Mouse (Mus musculus) midbrain, embryonic 12.5 days (tissue): Measurements from ENCODE around the gene Ranbp2. TPM values are rescaled to one million over a fixed set of nuclear protein-coding genes. Genes with fewer than 3 reads are reported as not detected.

Experiments
- ATAC-seq: fragments of 200-750 bp; cut with Nextera tagmentation; 2 replicates; pipeline ENCODE4 v1.8.0; 2017; ENCODE audit warnings: low read depth, moderate TSS enrichment, moderate library complexity; ENCODE audit not compliant: low FRiP score
- H3K27ac ChIP-seq: fragments of 300-500 bp; sonication (generic); replicated peaks from 2 replicates; pipeline ENCODE4 v1.5.1; 2016; ENCODE audit warnings: mild to moderate bottlenecking
- H3K27me3 ChIP-seq: fragments of 300-500 bp; sonication (generic); 2 replicates; pipeline ENCODE4 v1.6.1; 2016; ENCODE audit warnings: mild to moderate bottlenecking
- H3K36me3 ChIP-seq: fragments of 300-500 bp; sonication (generic); 2 replicates; pipeline ENCODE4 v1.6.1; 2016
- H3K4me1 ChIP-seq: fragments of 300-500 bp; sonication (generic); 2 replicates; pipeline ENCODE4 v1.6.1; 2016
- H3K4me2 ChIP-seq: fragments of 300-500 bp; sonication (generic); replicated peaks from 2 replicates; pipeline ENCODE4 v1.6.1; 2016; ENCODE audit warnings: mild to moderate bottlenecking, moderate library complexity
- H3K4me3 ChIP-seq: fragments of 300-500 bp; sonication (generic); 2 replicates; pipeline ENCODE4 v1.5.1; 2016; ENCODE audit warnings: mild to moderate bottlenecking
- H3K9ac ChIP-seq: fragments of 300-500 bp; sonication (generic); replicated peaks from 2 replicates; pipeline ENCODE4 v1.6.1; 2016; ENCODE audit warnings: mild to moderate bottlenecking, moderate library complexity
- H3K9me3 ChIP-seq: fragments of 300-500 bp; sonication (generic); 2 replicates; pipeline ENCODE4 v1.6.1; 2016; ENCODE audit warnings: mild to moderate bottlenecking
- WGBS: fragments of 180-500 bp; shearing (Covaris S2); methylation state at CpG from one replicate; pipeline ENCODE4 v1.1.7; 2016; 5-methylcytosine and 5-hydroxymethylcytosine counted together
- polyA plus RNA-seq: library from polyadenylated mRNA; unstranded; fragments of >200 nt; fragmentation: Nextera tagmentation; extraction: Ambion mirVana; gene quantifications from 2 replicates; pipeline ENCODE4 v1.2.1, GENCODE M21; 2016

The Ranbp2 gene
- polyA plus RNA-seq, 1 experiment from 2014 or later, result 28.5 TPM

DNA sequence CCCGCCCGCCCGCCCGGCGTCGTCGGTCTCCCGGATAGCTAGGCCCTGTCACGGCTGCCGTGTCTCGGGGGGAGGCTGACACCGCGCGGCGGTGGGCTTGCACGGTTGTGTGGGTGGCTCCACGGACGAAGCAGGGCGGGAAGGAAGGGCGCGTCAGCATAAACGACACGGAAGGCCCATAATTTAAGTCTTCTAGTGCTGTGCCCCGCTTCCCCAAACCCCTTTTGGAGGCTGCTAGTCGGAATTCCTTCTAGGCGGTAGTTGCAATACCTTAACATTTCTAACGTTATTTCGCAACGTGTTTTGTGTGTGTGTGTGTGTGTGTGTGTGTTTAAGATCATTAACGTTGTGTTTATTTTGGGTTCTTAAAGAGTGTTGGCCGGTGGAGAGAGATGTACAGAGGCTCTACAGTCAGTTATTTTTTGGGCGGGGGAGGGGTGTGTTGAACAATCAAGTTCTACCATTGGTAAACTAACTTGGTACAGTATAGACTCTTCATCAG, 611 bp downstream of the Ranbp2 start:
- WGBS, result under 1% methylated on average over 32 of the region's 32 CpGs
- ATAC-seq, result no peak

DNA sequence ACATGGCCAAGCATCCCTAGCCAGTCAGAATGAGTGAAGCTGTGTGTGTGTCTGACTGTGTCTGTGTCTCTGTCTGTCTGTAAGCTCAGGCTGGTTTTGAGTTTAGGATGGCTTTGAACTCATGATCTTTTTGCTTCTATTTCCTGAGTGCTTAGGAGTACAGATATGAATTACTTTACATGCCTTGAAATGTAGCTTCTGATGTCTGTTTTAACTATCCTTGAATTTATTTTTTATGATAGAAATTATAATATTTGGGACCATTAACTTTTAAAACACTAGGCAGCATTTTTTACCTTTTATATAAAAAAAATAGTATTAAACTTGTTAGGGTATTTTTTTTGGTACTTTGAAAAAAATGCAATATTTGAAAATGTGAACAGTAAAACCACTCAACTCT, 4.9 kb downstream of the Ranbp2 start:
- H3K9me3 ChIP-seq, result no peaks in the 10 kb centered on the region
- H3K27ac ChIP-seq, result no peak overlapping the region
- H3K4me2 ChIP-seq, result no peak overlapping the region
- peaks cover 2% of the 10 kb centered on the region for H3K4me1 ChIP-seq
- no peak for ATAC-seq
- H3K9ac ChIP-seq, result no peak overlapping the region
- H3K4me3 ChIP-seq, result no peak overlapping the region
- peaks cover 29% of the 10 kb centered on the region for H3K36me3 ChIP-seq
- H3K27me3 ChIP-seq, result no peaks in the 10 kb centered on the region

More for the DNA sequence above, 611 bp downstream of the Ranbp2 start:
- no peaks in the 10 kb centered on the region for H3K27me3 ChIP-seq
- H3K36me3 ChIP-seq, result 0 out of 2 replicates have a peak, but pooled peaks cover 3% of the 10 kb centered on the region
- no peaks in the 10 kb centered on the region for H3K9me3 ChIP-seq
- H3K27ac ChIP-seq, result peak overlapping the region; percentile 86
- peak overlapping the region; percentile 66 for H3K4me2 ChIP-seq
- H3K4me3 ChIP-seq, result peak overlapping the region; percentile 98
- peaks cover 8% of the 10 kb centered on the region for H3K4me1 ChIP-seq
- peak overlapping the region; percentile 97 for H3K9ac ChIP-seq

DNA sequence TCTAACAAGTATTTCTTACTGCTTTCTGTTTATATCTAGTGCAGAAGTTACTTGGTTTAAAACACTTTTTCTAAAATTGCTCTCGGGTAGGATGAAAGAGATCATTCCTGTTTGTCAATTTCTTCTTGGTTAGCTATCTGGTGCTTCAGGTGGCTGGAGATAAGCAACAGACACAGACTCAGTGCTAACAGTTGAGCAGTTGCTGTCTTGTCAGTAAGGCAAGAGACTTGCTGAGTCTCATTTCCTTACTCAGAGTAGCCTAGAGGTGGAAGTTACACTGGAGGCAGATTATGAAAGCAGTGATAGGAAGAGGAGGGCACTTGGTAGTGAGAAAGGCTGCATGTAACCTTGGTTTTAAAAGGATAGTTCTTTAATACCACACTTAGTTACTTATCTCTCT, 5.5 kb downstream of the Ranbp2 start:
- no peak for ATAC-seq
- Histone ChIP-seq H3K9ac (no peak overlapping the region), H3K4me1 (peaks cover 2% of the 10 kb centered on the region), H3K9me3 (no peaks in the 10 kb centered on the region), H3K4me2 (no peak overlapping the region), H3K4me3 (no peak overlapping the region), H3K27me3 (no peaks in the 10 kb centered on the region), H3K36me3 (peaks cover 30% of the 10 kb centered on the region), H3K27ac (no peak overlapping the region)
- 95% methylated on average over 1 of the region's 1 CpGs for WGBS

DNA sequence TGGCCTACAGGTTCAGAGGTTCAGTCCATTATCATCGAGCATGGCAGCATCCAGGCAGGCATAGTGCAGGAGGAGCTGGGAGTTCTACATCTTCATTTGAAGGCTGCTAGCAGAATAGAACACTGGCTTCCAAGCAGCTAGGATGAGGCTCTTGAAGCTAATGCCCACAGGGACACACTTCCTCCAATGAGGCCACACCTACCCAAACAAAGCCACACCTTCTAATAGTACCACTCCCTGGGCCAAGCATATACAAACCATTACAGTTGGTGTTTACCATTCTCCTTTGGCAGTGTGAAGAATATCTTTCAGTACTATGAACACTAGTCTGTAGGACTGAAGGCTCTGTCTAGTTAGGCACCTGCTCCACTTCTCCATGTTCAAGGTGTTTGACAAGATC, 13.2 kb downstream of the Ranbp2 start:
- Histone ChIP-seq H3K4me2 (no peak overlapping the region), H3K4me1 (no peaks in the 10 kb centered on the region), H3K27ac (no peak overlapping the region), H3K4me3 (no peak overlapping the region), H3K9ac (no peak overlapping the region), H3K36me3 (peaks cover 65% of the 10 kb centered on the region), H3K27me3 (no peaks in the 10 kb centered on the region), H3K9me3 (no peaks in the 10 kb centered on the region)
- ATAC-seq, result no peak
- WGBS, result 100% methylated on average over 1 of the region's 1 CpGs

DNA sequence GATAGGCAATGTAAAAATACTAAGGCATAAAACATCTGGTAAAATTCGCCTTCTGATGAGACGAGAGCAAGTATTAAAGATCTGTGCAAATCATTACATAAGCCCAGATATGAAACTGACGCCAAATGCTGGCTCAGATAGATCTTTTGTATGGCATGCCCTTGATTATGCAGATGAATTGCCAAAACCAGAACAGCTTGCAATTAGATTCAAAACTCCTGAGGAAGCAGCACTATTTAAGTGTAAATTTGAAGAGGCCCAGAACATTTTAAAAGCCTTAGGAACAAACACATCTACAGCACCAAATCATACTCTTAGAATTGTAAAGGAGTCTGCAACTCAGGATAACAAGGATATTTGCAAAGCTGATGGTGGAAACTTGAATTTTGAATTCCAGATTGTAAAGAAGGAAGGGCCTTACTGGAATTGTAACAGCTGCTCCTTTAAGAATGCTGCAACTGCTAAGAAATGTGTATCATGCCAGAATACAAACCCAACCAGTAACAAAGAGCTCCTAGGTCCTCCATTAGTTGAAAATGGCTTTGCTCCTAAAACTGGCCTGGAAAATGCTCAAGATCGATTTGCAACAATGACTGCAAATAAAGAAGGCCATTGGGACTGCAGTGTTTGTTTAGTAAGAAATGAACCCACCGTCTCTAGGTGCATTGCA, 30.5 kb downstream of the Ranbp2 start:
- Histone ChIP-seq H3K36me3 (peaks cover 57% of the 10 kb centered on the region), H3K27me3 (no peaks in the 10 kb centered on the region), H3K4me3 (no peak overlapping the region), H3K4me2 (no peak overlapping the region), H3K27ac (no peak overlapping the region), H3K4me1 (no peaks in the 10 kb centered on the region), H3K9me3 (no peaks in the 10 kb centered on the region), H3K9ac (no peak overlapping the region)
- 93% methylated on average over 5 of the region's 5 CpGs for WGBS
- no peak for ATAC-seq

DNA sequence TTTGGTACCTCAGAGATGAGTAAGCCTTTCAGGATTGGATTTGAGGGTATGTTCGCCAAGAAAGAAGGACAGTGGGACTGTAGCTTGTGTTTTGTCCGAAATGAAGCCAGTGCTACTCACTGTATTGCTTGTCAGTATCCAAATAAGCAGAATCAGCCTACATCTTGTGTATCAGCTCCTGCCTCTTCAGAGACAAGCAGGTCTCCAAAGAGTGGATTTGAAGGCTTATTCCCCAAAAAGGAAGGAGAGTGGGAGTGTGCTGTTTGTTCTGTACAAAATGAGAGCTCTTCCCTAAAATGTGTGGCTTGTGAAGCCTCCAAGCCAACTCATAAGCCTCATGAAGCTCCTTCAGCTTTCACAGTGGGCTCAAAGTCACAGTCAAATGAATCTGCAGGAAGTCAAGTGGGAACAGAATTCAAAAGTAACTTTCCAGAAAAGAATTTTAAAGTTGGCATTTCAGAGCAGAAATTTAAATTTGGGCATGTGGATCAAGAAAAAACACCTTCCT, 31.4 kb downstream of the Ranbp2 start:
- Histone ChIP-seq H3K4me3 (no peak overlapping the region), H3K4me1 (no peaks in the 10 kb centered on the region), H3K4me2 (no peak overlapping the region), H3K9ac (no peak overlapping the region), H3K27ac (no peak overlapping the region), H3K27me3 (no peaks in the 10 kb centered on the region), H3K36me3 (peaks cover 57% of the 10 kb centered on the region), H3K9me3 (no peaks in the 10 kb centered on the region)
- WGBS, result 92% methylated on average over 2 of the region's 2 CpGs
- no peak for ATAC-seq

DNA sequence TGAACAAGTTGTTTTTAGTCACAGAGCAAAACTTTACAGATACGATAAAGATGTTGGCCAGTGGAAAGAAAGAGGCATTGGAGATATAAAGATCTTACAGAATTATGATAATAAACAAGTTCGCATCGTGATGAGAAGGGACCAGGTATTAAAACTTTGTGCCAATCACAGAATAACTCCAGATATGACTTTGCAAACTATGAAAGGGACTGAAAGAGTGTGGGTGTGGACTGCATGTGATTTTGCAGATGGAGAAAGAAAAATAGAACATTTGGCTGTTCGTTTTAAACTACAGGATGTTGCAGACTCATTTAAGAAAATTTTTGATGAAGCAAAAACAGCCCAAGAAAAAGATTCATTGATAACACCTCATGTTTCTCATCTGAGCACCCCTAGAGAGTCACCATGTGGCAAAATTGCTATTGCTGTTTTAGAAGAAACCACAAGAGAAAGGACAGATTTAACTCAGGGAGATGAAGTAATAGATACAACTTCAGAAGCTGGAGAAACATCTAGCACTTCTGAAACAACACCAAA, 33.3 kb downstream of the Ranbp2 start:
- ATAC-seq, result no peak
- Histone ChIP-seq H3K4me1 (no peaks in the 10 kb centered on the region), H3K36me3 (peaks cover 66% of the 10 kb centered on the region)

DNA sequence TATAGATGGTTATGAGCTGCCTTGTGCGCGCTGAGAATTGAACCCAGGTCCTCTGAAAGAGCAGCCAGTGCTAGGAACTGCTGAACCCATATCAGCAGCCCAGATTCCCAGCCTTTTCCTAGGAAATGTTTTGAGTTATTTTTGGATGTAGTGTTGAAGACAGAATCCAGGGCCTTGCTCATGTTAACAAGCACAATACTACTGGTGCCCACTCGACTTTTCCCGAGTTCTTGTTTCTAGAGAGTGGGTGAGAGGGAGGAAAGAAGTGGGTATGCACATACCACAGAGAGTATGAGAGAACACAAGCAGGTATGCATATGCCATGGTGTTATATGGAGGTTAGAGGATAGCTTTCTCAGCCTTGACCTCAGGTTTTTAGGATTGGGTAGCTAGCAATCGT, 44.3 kb downstream of the Ranbp2 start:
- Histone ChIP-seq H3K4me3 (no peak overlapping the region), H3K9me3 (no peaks in the 10 kb centered on the region), H3K4me1 (no peaks in the 10 kb centered on the region), H3K27me3 (no peaks in the 10 kb centered on the region), H3K4me2 (no peak overlapping the region), H3K36me3 (peaks cover 57% of the 10 kb centered on the region), H3K9ac (no peak overlapping the region), H3K27ac (no peak overlapping the region)
- ATAC-seq, result no peak
- WGBS, result 92% methylated on average over 5 of the region's 5 CpGs

More for the DNA sequence above, 33.3 kb downstream of the Ranbp2 start:
- Histone ChIP-seq H3K4me3 (no peak overlapping the region), H3K9me3 (no peaks in the 10 kb centered on the region), H3K4me2 (no peak overlapping the region), H3K9ac (no peak overlapping the region), H3K27me3 (no peaks in the 10 kb centered on the region), H3K27ac (no peak overlapping the region)
- 96% methylated on average over 4 of the region's 4 CpGs for WGBS

DNA sequence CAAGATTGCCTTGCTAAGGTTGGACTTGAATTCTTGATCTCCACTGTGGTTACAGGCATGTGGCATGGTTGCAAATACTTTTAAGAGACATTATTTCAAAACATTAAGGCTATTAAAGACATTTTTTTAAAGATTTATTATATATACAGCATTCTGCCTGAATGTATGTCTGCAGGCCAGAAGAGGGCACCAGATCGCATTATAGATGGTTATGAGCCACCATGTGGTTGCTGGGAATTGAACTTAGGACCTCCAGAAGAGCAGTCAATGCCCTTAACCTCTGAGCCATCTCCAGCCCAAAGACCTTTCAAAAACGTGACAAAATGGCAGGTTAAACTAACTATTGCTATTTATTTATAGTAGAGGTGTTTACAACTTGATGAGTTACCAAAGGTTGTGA, 48.9 kb downstream of the Ranbp2 start:
- no peaks in the 10 kb centered on the region for H3K9me3 ChIP-seq
- H3K4me2 ChIP-seq, result no peak overlapping the region
- WGBS, result 85% methylated on average over 2 of the region's 2 CpGs
- peaks cover 13% of the 10 kb centered on the region for H3K4me1 ChIP-seq
- peaks cover 44% of the 10 kb centered on the region for H3K36me3 ChIP-seq
- ATAC-seq, result no peak
- H3K27ac ChIP-seq, result no peak overlapping the region
- no peaks in the 10 kb centered on the region for H3K27me3 ChIP-seq
- no peak overlapping the region for H3K9ac ChIP-seq
- H3K4me3 ChIP-seq, result no peak overlapping the region

DNA sequence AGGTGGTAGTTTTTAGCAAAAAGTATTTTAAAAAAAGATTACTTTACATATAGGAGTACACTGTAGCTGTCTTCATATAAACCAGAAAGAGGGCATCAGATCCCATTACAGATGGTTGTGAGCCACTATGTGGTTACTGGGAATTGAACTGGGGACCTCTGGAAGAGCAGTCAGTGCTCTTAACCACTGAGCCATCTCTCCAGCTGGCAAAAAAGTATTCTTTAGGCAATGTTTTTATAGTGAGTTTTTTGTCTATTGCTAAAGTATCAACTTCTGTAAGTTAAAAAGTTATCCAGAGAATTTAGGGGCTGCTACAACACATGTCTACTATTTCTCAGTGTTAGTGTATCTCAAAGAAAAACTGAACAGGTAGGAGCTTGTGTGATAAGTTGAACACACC, 50.0 kb downstream of the Ranbp2 start:
- Histone ChIP-seq H3K9ac (no peak overlapping the region), H3K9me3 (no peaks in the 10 kb centered on the region), H3K4me2 (peak overlapping the region; percentile 65; the same call in 1 of the 2 replicates), H3K27me3 (no peaks in the 10 kb centered on the region), H3K36me3 (peaks cover 33% of the 10 kb centered on the region), H3K4me1 (peaks cover 13% of the 10 kb centered on the region), H3K27ac (0 out of 2 replicates have a peak overlapping the region, but pooled peaks have one; percentile 72), H3K4me3 (peak overlapping the region; percentile 70; the same call in 1 of the 2 replicates)
- no peak for ATAC-seq

DNA sequence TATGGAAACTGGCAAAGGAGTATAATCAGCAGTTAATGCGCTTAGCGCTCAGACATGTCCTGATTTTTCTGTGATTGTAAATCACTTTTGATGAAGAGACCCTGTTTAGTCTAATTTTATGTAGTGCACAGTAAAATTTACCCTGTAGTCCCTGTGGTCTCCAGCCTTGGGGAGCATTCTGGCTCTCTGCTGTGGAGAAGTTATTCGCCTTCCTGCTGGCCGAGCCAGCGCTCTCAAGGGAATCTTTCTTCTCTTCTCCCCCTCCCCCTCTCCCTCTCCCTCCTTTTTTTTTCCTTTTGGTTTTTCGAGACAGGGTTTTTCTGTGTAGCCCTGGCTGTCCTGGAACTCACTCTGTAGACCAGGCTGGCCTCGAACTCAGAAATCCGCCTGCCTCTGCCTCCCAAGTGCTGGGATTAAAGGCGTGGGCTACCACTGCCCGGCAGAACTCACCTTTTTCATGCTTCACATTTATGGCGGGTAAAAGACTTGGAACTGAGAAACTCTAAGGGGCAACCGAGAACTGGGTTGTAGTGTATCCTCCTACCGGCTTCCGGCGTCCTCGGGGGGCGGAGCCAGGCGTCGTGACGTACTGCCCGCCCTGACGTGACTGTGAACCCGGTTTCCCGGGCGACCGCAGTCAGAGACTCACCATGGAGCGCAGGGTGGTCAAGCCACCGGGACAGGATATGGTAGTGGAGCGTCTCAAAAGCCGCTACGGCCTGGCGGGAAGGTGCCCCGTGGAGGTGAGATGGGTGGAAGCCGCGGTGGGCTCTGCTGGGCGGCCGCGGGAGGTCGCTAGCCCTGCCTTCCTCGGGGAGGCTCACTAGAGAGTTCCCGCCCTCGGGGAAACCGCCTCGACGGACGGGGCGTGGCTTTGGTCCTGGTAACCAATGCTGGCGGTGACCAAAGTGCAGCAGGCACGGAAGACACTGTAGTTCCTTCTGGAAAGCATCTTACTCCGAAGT, 50.9 kb downstream of the Ranbp2 start, which contains the start of gene Ccdc138:
Ccdc138 (plus strand) TSS at position 629 of the 965 bp plus-strand sequence.
- Histone ChIP-seq H3K27ac (peak within 1 kb of the TSS; percentile 72), H3K9ac (peak within 1 kb of the TSS; percentile 68), H3K27me3 (no peaks in the 10 kb centered on the region), H3K4me3 (peak within 1 kb of the TSS; percentile 70), H3K4me2 (peak within 1 kb of the TSS; percentile 65), H3K4me1 (peaks cover 13% of the 10 kb centered on the region), H3K36me3 (peaks cover 26% of the 10 kb centered on the region), H3K9me3 (no peaks in the 10 kb centered on the region)
- WGBS, result 1% methylated on average over 50 of the region's 50 CpGs
- peak; percentile 98 for ATAC-seq
